Mouse (Mus musculus) right cerebral cortex, postnatal 14 days (tissue): ENCODE results near the gene Lpgat1.

ENCODE experiments used
- DNase-seq: peaks from one replicate; pipeline ENCODE4 v3.0.0; 2022

Lpgat1 gene

GRCm38 (mm10) chr1:191717601-191718498, at the start of gene Lpgat1:
Gene Lpgat1, plus strand, starts transcription at chr1:191717834.
- peak; percentile 53 for DNase-seq

GRCm38 (mm10) chr1:191668030-191668429, 49.6 kb upstream of the Lpgat1 start:
- DNase-seq = no peak

DNA sequence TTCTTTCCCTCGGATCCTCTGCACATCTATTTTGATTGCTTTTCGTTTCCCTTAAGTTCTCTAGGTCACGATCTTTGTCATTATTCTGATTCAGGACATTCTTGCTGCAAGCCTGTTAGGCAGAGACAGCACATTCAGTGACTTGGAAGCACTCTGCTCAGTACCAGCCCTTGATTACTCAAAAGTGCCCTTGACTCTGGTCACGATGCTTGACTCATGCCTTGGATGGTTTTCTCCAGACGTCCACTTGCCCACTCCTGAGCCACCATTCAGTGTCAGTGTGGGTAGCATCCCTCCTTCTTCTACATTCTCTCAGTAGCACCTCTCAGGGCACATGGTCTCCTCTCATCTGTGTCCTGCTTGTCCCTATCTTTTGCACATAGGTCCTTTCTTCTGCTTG, 43.6 kb upstream of the Lpgat1 start:
- no peak for DNase-seq

GRCm38 (mm10) chr1:191681633-191682032, 36.0 kb upstream of the Lpgat1 start:
- no peak for DNase-seq

- no peak for DNase-seq
Observed at GRCm38 (mm10) chr1:191687531-191687930, 30.1 kb upstream of the Lpgat1 start.

- no peak for DNase-seq
Observed at GRCm38 (mm10) chr1:191693231-191693630, 24.4 kb upstream of the Lpgat1 start.

GRCm38 (mm10) chr1:191698253-191698795, 19.3 kb upstream of the Lpgat1 start:
- no peak for DNase-seq

DNA sequence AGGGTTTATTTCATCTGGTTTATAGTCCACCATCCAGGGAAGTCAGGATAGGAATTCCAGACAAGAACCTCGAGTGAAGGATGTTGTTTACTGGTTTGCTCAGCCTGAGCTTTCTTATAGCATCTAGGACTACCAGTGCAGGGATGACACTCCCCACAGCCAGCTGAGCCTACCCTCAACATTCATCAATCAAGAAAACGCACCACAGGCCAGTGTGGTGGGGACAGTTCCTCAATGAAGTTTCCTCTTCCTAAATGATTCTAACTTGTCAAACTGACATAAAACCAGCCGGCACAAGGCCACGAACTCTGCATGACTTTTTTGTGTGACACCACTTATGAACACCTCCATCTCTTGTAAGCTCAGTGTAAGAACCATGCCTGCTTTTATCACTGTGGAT, 13.1 kb upstream of the Lpgat1 start:
- DNase-seq = no peak

DNA sequence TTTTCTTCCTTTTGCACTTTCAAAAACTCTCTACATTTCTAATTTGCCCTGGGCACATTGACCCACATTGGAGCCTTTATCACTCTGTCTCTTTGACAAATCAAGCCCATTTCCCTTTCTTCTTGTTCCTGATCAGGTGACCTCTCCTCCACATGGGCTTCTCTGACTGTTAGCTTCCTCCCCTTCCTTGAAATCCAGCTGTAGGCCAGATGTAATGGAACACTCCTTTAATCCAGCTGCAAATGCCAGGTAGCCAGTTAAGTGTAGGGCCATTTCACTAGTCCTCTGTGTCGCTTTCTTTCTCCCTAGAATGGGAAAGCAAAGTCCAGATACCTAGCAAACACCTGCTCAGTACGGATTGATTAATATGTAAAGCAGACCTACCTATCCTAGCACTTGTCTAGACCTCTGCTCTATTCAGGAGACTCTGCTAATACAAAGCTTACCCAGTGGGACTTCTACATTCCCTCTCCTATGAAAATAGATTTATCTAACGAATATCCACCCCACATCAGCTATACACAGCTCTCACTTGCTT, 11.0 kb upstream of the Lpgat1 start:
- no peak for DNase-seq

- DNase-seq = no peak
Observed at GRCm38 (mm10) chr1:191709811-191710210, 7.8 kb upstream of the Lpgat1 start.

DNA sequence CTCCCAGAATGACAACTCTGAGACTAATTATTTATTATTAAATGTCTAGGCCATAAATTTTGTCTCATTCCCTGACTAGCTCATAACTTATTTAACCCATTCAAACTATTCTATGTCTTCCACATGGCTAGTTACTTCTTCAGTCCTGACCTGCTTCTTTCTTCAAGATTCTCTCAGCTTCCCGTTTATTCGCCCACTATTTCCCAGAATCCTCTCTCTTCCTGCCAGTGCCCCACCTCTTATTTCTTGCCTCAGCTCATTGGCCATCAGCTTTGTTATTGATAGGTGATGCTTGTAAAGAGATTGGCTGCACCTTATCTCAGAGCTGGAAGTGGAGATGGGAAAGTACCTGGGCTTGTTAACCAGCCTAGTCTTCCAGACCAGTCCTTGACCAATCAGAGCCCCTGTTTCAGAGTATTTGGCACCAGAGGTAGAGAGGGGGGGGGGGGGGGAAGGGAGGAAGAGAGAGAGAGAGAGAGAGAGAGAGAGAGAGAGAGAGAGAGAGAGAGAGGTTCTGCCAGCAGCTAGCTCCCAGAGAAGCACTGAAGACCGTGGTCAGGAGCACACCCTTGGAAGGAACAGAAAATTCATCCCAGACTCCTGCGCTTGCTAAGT, 5.3 kb upstream of the Lpgat1 start:
- no peak for DNase-seq

DNA sequence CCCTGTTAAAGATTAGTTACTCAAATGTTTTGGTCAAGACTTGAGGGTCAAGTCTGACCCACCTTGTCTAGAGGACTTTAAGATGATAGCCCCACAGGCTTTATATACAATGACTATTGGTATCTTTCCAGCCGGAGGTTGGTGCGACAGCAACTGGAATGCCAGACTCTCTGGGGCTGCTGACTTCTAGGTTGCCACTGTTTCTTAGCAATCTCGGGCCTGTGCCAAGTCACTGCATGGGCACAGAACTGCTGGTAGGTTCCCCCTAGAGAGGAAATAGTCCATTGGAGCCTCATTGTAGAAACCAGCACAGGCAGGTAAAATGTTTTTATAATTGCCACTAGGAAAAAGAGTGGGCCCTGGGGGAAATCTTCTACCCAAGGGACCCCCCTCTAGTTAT, 3.8 kb upstream of the Lpgat1 start:
- no peak for DNase-seq

- DNase-seq = no peak
Observed at GRCm38 (mm10) chr1:191715150-191715549, 2.5 kb upstream of the Lpgat1 start.

GRCm38 (mm10) chr1:191717141-191717540, 493 bp upstream of the Lpgat1 start:
- DNase-seq = no peak

GRCm38 (mm10) chr1:191718522-191719281, 1.1 kb downstream of the Lpgat1 start:
- DNase-seq = peak; percentile 33

DNA sequence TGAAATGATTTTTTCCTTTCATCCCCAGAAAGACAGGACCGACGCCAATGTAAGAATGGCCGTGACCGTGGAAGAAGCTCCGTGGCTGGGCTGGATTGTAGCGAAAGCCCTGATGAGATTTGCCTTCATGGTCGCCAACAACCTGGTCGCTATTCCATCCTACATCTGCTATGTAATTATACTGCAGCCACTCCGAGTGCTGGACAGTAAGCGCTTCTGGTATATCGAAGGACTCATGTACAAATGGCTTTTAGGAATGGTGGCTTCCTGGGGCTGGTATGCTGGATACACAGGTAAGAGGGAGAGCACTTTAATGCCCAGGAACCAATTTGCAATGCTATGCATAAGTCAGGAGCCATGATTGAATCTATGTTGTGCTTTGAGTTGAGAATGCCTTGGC, 1.7 kb downstream of the Lpgat1 start:
- DNase-seq = no peak

DNA sequence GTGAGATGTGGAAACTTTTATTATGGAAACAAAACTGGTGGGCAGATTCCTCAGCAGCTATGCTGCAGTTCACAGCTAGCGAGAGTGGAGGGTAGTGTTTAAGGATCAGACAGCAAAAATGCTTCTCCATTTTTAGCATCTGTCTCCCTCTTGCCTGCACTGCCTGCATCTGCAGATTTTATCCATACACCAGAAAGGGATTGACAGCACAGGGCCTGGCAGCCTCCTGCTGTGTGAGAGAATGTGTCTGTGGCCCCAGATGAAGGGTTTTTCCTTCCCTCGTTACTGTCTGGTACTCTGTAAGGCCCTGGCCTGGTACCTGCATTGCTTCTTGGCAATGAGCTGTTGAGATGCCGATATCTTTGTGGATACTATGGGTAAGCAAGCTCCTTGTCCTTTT, 2.8 kb downstream of the Lpgat1 start:
- DNase-seq = peak; percentile 8

GRCm38 (mm10) chr1:191722706-191723105, 5.1 kb downstream of the Lpgat1 start:
- DNase-seq = no peak

- DNase-seq = peak; percentile 14
Observed at GRCm38 (mm10) chr1:191723675-191724074, 6.0 kb downstream of the Lpgat1 start.

DNA sequence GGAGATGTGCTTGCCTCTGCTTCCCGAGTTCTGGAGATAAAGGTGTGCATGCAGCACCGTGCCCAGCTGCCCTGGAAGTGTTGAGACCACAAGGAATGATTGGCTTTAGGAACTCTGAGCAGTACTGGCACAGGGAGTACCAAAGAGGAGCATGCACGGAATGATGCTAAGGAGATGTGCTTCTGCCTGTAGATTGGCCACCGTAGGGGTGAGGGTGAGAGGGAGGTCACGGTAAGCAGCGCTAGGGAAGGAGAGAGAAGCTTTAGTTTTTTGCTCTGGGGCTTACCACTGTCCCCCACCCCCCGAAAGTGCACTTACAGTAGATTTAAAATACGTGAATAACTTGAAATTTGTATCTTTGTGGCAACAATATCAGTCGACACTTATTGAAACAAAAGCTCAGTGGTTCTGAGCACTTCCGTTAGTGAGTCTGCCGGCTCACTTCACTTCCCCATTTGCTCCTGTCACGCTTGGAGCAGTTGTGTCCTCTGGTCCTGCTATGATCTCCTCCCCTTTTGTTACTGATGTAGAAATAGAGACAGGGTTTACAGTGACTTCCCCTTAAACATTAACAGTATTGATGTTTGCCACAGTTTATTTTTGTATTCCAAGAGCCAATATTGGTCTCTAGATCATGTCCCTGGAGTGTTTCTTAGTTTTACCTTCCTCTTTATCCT, 6.9 kb downstream of the Lpgat1 start:
- no peak for DNase-seq

DNA sequence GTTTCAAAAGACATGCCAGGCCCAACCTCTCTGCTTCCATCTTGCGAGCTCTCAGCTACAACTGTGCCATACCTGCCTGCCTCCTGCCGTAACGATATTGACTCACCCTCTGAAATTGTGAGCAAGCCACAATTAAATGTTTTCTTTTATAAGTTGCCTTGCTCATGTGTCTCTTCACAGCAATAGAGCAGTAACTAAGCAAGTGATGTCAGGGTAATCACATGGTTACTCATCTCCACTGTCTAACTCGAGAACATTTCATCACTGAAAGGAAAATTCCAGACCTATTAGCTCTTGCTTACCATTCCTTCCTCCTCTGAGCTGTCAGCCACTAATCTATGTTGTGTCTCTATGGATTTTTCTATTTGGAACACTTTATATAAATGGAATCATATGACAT, 15.0 kb downstream of the Lpgat1 start:
- DNase-seq = no peak

DNA sequence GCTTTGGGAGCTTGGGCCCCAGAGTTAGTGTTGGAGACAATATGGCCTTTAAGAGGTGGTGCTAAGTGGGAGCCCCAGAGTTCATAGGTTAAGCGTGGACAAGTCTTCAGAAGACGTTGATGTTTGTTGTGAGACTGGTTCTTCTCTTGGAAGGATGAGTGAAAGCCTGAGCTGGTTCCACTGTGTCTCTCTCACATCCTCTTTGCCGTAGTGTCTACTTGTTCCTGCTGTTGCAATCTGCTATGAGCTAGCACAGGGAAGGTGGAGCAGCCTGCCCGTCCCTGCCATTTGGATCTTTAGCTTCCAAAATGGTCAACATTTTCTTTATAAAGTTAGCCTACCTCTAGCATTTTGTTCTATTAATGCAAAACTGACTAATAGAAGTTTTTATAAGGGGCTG, 16.2 kb downstream of the Lpgat1 start:
- no peak for DNase-seq
